Mouse (Mus musculus) MEL-GATA-1-ER (cell line): ENCODE data around the gene Cip2a.

ENCODE experiments used
- DNase-seq: peaks from one replicate; pipeline ENCODE4 v3.0.0-alpha.2; 2012; ENCODE audit warnings: low read depth; ENCODE audit errors: extremely low read depth

The Cip2a gene

GRCm38 (mm10) chr16:48993559-48994342 is at the start of gene Cip2a, which contains the start of gene Dzip3:
Gene Cip2a (plus strand): TSS chr16:48994185.
Gene Dzip3 (minus strand): TSS chr16:48994165.
- DNase-seq: peak; percentile 84

GRCm38 (mm10) chr16:48972996-48973395 is 21.0 kb upstream of the Cip2a start:
- DNase-seq: no peak

DNA sequence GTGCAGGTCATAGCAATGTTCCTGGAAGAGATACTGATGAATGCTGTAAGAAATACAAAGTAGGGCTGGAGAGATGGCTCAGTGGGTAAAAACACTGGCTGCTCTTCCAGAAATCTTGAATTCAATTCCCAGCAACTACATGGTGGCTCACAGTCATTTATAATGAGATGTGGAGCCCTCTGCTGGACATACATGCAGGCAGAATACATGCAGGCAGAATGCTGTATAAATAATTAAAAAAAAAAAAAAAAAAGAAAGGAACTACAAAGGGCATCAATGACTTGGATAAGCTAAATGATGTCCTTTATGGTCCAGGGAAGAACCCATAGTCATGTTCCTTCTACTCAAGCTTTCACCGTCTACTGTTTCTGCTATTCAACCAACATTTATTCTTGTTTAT is 20.4 kb upstream of the Cip2a start:
- peak; percentile 31 for DNase-seq

GRCm38 (mm10) chr16:48979965-48980364 is 14.0 kb upstream of the Cip2a start:
- DNase-seq: no peak

DNA sequence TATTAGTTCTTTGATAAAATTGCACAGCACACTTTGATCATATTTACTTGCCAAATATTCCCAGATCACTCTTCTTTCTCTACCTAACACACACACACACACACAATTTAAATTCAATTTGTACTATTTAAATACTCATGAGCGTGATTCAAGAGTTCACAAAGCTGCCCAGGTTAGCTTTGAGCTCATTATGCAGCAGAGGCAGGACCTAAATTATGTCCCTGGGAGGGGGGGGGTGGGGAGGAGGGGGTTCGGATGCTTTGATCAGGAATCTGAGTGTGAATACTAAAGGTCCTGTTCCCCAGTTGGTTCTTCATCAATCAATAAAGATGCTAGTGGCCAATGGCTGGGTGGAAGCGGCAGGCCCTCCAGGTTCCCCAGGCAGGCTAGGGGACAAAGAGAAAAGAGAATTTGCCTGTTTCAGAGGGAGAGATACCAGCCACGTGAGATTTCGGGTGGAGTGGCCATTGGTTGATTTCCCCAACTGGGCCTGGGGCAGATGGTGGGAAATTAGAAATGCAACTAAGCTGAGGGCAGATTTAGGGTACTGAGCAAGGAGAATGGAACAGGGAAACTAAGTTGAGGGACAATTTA is 8.9 kb upstream of the Cip2a start:
- DNase-seq: no peak

DNA sequence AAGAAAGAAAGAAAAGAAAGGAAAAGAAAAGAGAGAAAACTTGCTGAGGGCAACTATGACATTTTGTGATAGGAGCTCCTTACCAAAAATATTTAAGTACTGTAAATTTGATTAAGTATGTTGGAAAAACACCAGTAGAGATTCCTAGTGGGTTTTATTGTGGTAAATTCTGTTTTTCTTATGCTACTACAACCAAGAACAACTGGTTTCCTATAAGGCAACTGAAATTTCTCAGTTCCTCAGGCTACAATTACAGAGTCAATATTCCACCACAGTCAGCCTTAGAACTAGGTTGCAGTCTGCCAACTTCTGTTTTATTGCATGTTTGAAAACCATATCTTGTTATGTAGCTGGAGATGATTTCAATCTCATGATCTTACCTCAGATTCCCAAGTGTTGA is 4.3 kb upstream of the Cip2a start:
- DNase-seq: no peak

DNA sequence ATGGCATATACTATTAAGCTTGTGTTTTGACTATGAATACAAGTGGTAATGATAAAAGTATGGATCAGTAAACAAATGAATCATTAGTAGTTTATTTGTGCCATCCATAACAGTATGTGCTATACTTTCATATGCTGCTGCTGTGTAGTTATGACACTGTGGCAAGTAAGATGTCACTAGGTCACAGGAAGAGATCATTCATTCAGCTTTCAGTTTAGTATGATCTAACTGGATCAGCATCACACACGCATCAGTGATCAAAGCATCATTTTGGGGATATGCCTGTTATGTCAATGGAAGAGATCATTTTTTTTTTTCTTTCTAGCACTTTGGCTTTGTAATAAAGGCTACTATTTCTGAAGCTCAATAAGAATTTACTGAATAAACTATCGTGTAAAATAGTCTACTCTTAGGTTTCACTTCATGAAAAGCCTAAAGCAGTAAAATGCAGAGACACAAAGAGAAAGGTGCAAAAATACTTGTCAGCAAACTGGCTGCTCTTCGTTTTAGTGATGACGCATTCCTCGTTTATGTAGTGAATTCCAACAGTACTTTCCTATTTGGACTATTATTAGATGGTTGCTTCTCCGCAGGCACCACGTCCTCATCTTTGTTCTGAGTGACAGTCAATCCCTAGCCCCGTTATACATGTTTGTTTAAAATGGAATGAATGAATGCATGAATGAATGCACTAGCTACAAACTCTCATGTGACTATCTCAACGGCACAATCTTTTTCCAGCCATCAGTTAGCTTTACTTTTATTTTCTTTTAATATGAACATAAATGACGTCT is 1.4 kb upstream of the Cip2a start:
- DNase-seq: no peak

DNA sequence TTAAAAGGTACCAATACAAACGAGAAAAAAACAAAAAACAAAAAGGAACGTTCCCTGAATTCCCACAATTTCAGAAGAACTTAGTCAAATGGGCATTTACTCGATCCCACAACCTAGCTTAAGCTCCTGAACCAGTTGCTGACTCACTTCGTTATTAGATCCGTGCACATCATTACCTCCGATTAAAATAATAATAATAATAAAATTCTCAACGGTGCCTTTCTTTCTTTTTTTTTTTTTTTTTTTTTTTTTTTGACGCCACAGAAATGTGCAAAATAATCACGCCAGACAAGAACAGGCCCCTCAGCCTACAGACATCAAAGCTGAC is 790 bp upstream of the Cip2a start:
- DNase-seq: no peak

DNA sequence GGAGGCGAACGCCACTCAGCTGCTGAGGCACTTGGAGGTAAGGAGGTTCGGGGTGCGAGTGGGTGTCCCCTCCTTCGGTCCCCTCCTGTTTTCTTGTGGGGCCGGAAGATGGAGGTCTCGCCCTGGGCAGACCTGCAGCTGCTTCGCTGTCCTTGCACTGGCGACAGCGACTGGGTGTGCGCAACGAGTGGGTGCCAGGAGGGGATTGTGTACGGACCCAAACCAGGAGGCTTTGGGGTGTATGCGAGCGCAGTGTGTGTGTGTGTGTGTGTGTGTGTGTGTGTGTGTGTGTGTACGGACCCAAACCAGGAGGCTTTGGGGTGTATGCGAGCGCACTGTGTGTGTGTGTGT is 333 bp downstream of the Cip2a start:
- peak; percentile 39 for DNase-seq

DNA sequence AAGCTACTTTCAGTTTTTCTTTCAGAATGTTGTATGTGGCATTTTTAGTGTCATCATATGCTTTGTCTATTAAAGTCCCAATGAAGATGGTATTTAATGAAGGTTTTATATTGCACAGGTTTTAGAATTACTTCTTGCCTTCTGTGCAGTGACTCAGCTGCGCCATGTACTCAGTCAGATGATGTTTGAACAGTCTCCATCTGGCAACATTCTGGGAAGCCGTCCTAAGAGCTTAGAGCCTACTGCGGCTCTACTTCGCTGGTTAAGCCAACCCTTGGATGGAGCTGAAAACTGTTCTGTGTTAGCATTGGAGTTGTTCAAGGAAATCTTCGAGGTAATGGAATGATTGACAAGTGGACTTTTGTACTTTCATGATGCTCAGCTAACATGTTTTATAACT is 10.2 kb downstream of the Cip2a start:
- no peak for DNase-seq

DNA sequence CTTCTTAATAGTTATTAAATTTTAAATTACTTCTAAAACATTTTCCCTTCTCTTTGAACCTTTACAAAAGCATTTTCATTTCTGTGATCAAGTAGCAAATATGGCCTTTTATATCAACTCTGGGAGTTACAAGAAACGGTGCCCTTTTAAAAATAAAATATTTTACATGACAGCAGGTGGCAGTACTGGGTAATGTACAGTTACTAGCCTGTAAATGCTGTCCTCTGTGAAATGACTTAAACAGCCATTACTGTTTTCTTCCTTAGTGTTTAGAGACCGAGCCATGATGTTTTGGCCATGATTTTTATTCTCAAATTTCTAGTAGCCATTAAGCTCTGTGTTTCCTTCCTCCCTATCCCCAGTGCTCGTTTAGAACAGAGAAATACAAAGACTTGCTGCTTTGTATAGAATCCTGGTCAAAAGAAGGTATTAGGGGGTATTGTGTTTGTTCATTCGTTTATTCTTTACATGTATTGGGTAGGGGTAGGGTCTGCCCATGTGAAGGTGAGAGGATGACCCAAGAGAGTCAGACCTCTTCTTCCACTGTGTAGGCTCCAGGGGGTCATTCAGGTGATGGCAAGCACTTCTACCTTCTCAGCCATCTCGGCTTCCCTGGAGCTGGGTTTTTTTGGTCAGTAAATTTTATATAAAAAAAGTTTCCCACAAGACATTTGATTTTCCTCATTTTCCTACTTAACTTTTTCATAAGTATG is 22.8 kb downstream of the Cip2a start:
- DNase-seq: no peak

DNA sequence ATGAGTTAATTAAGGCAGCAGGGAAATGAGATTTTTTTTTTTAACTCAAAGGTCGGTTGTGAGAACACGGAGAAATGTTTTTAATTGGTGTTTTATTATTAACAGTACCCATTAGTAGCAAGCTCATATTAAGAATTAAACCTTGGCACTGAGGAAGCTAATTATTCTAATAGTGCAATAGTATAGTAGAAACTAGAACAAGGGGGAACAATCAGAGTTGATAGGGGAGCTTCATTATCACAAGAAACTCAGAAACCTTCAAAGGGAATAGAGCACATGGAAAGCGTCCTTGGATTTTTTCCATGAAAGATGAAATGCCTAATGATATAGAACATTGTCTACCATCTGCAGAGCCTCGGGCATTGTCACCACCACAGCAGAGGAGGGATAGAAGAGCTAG is 41.9 kb downstream of the Cip2a start:
- no peak for DNase-seq

GRCm38 (mm10) chr16:49037771-49038170 is 43.8 kb downstream of the Cip2a start:
- no peak for DNase-seq

DNA sequence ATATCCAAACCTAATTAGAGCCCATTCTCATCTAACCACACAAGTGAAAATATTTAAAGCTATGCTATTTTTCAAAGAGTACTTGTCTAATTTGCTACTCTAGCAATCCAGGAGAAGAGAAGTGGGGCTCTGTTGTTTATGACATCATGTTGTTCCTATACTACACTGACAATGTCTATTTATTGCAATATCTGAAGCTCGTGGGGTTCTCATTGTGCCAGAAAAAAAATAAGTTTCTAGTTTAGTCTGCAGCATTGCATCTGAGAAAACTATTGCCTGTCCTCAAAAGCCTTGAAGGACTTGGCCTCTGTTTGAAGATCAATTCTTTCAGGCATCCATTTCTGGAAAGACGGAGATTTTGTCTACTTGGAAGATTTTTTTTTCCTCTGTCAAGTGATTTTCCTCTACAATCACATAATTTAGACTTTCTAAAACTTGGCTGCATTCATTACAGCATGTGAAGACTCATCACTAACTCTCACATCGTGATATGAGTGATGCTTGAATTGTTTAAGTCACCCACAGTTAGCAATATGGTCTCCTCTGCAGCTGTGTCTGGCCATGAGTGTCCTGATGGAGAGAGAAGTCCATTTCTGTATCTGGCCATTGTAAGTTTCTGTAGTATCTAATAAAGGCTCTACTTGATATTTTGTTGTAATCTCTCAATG is 46.7 kb downstream of the Cip2a start:
- DNase-seq: no peak

DNA sequence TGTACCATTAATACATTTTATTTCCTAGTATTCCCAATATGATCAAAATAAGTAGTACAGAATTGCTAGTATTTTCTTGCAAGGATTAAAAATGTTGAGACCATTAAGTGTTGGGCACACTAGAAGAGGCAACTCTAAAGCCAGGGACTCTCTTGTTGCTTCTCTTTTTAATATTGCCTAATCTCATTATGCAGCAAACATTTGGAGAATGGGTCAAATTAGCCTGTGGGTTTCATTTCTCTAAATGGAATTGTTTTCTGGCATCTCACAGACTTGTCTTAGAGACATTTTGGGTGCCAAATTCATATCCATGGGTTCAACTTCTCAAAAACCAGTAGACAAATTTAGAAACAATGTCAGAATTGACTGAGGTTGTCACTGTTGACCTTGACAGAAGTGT is 55.2 kb downstream of the Cip2a start:
- DNase-seq: no peak

- no peak for DNase-seq
Observed at GRCm38 (mm10) chr16:49057186-49057585, 63.2 kb downstream of the Cip2a start, which contains the start of gene Myh15. Gene Myh15 (plus strand): TSS chr16:49057486.
